Mouse (Mus musculus) cerebellum, adult 2 months (tissue): ENCODE results near the gene Gys2. TPM values are rescaled to one million over a fixed set of nuclear protein-coding genes. Genes with fewer than 3 reads are reported as not detected.
"Not testable (repeated sequence)": the region's sequence is repeated elsewhere in the genome, so short reads cannot be mapped to it uniquely, and the experiment has no call there.

ENCODE experiments used
- DNase-seq, 2 experiments: peaks; one replicate each; pipeline ENCODE4 v3.0.0; 2021
- H3K27ac ChIP-seq: fragments of 200-500 bp; 2 replicates; pipeline ENCODE4 v1.5.1; 2012; ENCODE audit warnings: low read length, control low read depth, inconsistent platforms; ENCODE audit not compliant: insufficient read depth
- H3K27me3 ChIP-seq: fragments of 200-500 bp; 2 replicates; pipeline ENCODE4 v1.6.1; 2012; ENCODE audit warnings: inconsistent platforms, mild to moderate bottlenecking, low read length, moderate library complexity; ENCODE audit not compliant: control insufficient read depth, insufficient read depth
- H3K4me1 ChIP-seq: fragments of 200-500 bp; 2 replicates; pipeline ENCODE4 v1.6.1; 2011; ENCODE audit warnings: low read length; ENCODE audit not compliant: control insufficient read depth, insufficient read depth
- H3K4me3 ChIP-seq: fragments of 200-500 bp; replicated peaks from 2 replicates; pipeline ENCODE3; 2011; ENCODE audit warnings: mild to moderate bottlenecking, low read depth, low read length, control low read depth; ENCODE audit not compliant: insufficient read depth
- CTCF ChIP-seq: fragments of 200-500 bp; IDR thresholded peaks from 2 replicates; pipeline ENCODE4 v1.5.1; 2011; ENCODE audit warnings: low read depth, mild to moderate bottlenecking, control low read depth, low read length, moderate library complexity, borderline replicate concordance; ENCODE audit not compliant: insufficient read depth
- POLR2A ChIP-seq: fragments of 200-500 bp; IDR thresholded peaks from 2 replicates; pipeline ENCODE4 v1.6.1; 2011; ENCODE audit warnings: low read length, control low read depth, borderline replicate concordance; ENCODE audit not compliant: insufficient read depth
- WGBS: fragments of 180-500 bp; shearing (Covaris S2); methylation state at CpG from one replicate; pipeline ENCODE4 v1.1.7; 2018; 5-methylcytosine and 5-hydroxymethylcytosine counted together
- polyA plus RNA-seq: library from polyadenylated mRNA; depleted of rRNA; stranded (reverse); fragments of >200 nt; gene quantifications from 2 replicates; pipeline ENCODE4 v1.2.3, GENCODE M21; 2012; rRNA removed

Gys2 gene
- polyA plus RNA-seq = 0.05 and 0.08 TPM in 2 replicates

DNA sequence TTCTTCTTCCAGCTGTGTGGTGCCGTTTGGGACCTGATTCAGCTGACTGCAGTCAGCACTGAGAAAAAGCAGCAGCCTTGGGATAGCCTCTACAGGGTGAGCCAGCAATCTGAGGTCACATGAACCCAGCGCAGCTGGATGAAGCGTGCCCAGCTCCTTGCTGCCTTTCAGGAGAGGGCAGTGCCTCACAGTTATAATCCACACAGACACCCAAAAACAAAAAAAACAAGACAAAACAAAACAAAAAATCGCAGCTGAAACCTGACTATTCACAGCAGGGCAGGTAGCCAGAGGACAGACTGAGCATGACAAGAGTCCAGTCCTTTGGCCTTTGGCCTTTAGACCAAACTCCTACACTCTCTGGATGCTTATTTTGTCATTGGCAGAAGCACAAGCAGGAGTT, at the start of gene Gys2:
TSS of gene Gys2 (minus strand) at position 309 of the 403 bp plus-strand sequence.
- Histone ChIP-seq H3K4me3 (no peak within 1 kb of the TSS), H3K27me3 (no peaks in the 10 kb centered on the region), H3K4me1 (no peaks in the 10 kb centered on the region), H3K27ac (no peak within 1 kb of the TSS)
- no peak for TF ChIP-seq CTCF
- no peak for TF ChIP-seq POLR2A
- DNase-seq = no peak
- 52% methylated on average over 4 of the region's 4 CpGs for WGBS

DNA sequence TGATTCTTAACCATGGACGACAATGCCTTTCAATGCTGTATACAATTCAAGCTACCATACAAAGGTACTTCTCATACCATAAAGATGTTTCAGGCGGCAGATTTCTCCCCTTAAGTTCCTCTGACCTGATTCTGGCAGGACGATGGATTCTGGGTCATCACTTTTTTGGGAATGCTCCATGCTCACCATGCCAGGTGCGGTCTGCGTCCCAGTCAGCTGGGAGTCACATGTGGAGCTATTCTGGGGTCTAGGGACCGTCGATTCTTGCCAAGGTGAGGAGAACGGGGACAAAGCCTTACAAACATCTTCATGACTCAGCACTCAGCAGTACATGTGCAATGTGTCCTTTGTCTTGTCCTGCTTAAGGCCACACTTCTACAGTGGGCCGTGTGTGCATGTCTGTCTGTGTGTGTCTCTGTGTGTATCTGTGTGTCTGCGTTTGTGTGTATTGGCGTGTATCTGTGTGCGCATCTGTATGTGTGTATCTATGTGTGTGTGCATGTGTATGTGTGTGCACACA, 48.7 kb upstream of the Gys2 start:
- DNase-seq = peak in 1 of 2 experiments; percentile 15
- no peak for TF ChIP-seq POLR2A
- no peak for TF ChIP-seq CTCF
- Histone ChIP-seq H3K27ac (no peak overlapping the region), H3K4me3 (no peak overlapping the region), H3K27me3 (no peaks in the 10 kb centered on the region), H3K4me1 (no peaks in the 10 kb centered on the region)
- WGBS = 68% methylated on average over 12 of the region's 12 CpGs

DNA sequence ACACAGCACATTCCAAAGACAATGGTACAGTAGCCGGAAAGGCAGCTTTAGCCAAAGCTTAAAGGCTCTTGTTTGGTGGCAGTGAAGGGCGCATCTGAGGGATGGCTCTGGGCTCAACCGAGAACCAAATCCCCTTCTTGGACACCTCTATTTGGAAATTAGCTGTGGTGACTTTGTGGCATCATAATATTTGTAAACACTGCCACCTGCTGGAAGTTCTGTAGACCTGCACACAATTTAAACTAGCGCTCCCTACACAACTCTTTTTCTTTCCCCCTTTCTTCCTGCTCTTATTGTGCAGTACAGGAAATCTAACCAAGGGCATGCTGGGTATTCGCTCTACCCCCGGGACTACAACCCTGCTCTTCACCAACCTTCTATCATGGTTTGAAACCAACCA, 46.2 kb upstream of the Gys2 start:
- WGBS = 9% methylated on average over 6 of the region's 6 CpGs
- no peak overlapping the region for H3K4me3 ChIP-seq
- H3K4me1 ChIP-seq = no peaks in the 10 kb centered on the region
- peak; percentile 20 to 32 for DNase-seq
- H3K27me3 ChIP-seq = no peaks in the 10 kb centered on the region
- H3K27ac ChIP-seq = no peak overlapping the region
- TF ChIP-seq POLR2A (no peak), CTCF (peak; percentile 34; the same call in 1 of the 2 replicates)

DNA sequence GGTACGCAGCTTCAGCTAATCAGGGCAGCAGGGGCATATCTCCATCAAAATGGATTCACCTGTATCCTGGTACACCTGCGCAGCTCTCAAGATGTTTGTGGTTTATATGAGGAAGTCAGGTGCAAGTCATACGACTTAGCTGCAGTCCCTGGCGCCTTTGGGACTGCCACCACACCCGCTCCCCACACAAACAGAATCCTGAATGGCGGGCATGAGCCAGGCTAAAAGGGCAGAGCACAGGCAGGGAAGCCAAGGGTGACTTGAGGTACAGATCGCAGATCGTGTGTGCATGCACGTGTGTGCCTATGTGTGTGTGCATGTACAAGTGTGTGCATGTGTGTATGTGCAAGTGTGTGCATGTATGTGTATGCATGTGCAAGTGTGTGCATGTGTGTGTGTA, 42.5 kb upstream of the Gys2 start:
- not testable (repeated sequence) for DNase-seq, H3K4me3 ChIP-seq, H3K27me3 ChIP-seq, H3K4me1 ChIP-seq, H3K27ac ChIP-seq
- WGBS = 74% methylated on average over 9 of the region's 9 CpGs

DNA sequence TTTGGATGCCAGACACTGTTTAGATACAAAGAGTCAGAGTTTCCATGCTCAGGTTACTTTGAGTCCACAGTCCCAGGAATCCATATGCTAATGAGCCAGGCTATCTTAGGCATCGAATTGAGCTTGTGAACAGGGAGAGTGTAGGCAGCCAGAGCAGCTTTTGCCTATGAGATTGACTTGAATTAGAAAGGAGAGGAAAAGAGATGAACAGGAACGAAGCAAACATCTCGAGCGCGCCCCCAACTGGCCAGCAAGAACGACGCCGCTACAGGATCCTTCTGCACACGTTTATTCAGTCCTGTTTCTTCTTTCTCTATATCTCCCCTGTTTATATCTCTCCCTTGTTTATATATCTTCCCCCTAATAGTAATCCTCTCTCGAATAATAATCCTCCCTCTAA, 42.0 kb upstream of the Gys2 start:
- TF ChIP-seq POLR2A (no peak), CTCF (no peak; the same call in 1 of the 2 replicates)
- Histone ChIP-seq H3K4me3 (no peak overlapping the region), H3K27me3 (no peaks in the 10 kb centered on the region; the same call in 1 of the 2 replicates), H3K4me1 (no peaks in the 10 kb centered on the region), H3K27ac (no peak overlapping the region)
- WGBS = 4% methylated on average over 10 of the region's 10 CpGs
- DNase-seq = peak; percentile 37 to 47

- no peak for TF ChIP-seq POLR2A
- TF ChIP-seq CTCF = no peak
- 69% methylated on average over 3 of the region's 3 CpGs for whole genome bisulfite sequencing
- no peak for DNase-seq
- Histone ChIP-seq H3K27me3 (no peaks in the 10 kb centered on the region; the same call in 1 of the 2 replicates), H3K4me1 (no peaks in the 10 kb centered on the region), H3K27ac (no peak overlapping the region), H3K4me3 (no peak overlapping the region)
These were observed 40.0 kb upstream of the Gys2 start for GRCm38 (mm10) chr6:142512902-142513301.

DNA sequence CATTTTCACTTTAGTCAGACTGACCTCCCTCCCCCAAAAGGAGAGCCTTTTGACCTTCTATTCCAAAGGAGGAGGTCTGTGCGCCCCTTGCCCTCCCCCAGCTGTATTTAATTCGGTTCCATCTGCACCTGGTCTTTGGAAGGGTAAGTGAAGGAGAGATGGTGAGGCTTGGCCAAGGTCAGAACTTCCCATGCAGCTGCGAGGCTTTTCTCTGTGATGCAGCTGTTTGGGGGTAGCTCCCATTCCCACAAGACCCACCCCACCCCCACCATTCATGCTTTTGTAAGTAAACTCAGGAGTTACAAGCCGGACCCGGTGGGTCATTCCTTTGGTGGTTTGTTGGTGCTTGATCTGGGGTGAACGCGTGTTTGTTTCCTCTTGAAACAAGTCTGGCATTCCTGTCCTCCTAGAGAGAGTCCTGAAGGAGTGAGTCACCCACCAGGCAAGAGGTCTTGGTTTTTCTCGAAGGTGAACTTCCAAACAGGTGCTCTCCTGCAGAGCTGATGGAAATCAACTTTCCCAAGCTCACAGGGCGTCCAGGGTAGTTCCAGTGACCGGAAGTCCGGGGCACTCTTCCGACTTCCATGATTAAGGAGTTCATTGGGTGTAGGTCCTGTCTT, 38.7 kb upstream of the Gys2 start:
- WGBS = 36% methylated on average over 12 of the region's 12 CpGs
- TF ChIP-seq POLR2A (no peak), CTCF (no peak)
- no peaks in the 10 kb centered on the region; the same call in 1 of the 2 replicates for H3K27me3 ChIP-seq
- H3K4me3 ChIP-seq = no peak overlapping the region
- H3K27ac ChIP-seq = no peak overlapping the region
- DNase-seq = no peak
- no peaks in the 10 kb centered on the region for H3K4me1 ChIP-seq

GRCm38 (mm10) chr6:142508663-142509062, 35.8 kb upstream of the Gys2 start:
- no peak overlapping the region for H3K4me3 ChIP-seq
- no peaks in the 10 kb centered on the region for H3K4me1 ChIP-seq
- no peak for TF ChIP-seq POLR2A
- no peaks in the 10 kb centered on the region; the same call in 1 of the 2 replicates for H3K27me3 ChIP-seq
- WGBS = 69% methylated on average over 4 of the region's 4 CpGs
- DNase-seq = no peak
- H3K27ac ChIP-seq = no peak overlapping the region
